Mouse (Mus musculus): ENCODE measurements at regions not wholly inside any gene's neighbourhood (a gene's known extent, or its start where the extent isn't known, plus 50 kb on each side); places are given as distances from the start of the nearest gene placed in this dataset.

- 24% methylated on average over 5 of the region's 5 CpGs for WGBS
- TF ChIP-seq CTCF (IDR thresholded peaks at IDR 0.05; ENCODE audit: insufficient read depth, low read length) (no peak), POLR2A (IDR thresholded peaks at IDR 0.05; ENCODE audit: borderline replicate concordance, extremely low read depth, low read depth, low read length) (no peak)
- Histone ChIP-seq H3K4me1 (ENCODE audit: control insufficient read depth, insufficient read depth, low read length) (peaks cover 5% of the 10 kb centered on the region), H3K4me3 (replicated peaks; ENCODE audit: extremely low read depth, low read depth, low read length) (no peak overlapping the region)
- no peak for DNase-seq
Measured at GRCm38 (mm10) chr19:21173896-21174483, 98.1 kb upstream of the Zfand5 start.

GRCm38 (mm10) chr19:21171191-21171590 is 100.9 kb upstream of the Zfand5 start:
- peaks cover 5% of the 10 kb centered on the region for H3K4me1 ChIP-seq (ENCODE audit: control insufficient read depth, insufficient read depth, low read length)
- no peak for TF ChIP-seq POLR2A (IDR thresholded peaks at IDR 0.05; ENCODE audit: borderline replicate concordance, extremely low read depth, low read depth, low read length)
- no peak for TF ChIP-seq CTCF (IDR thresholded peaks at IDR 0.05; ENCODE audit: insufficient read depth, low read length)
- no peak for DNase-seq
- H3K4me3 ChIP-seq (replicated peaks; ENCODE audit: extremely low read depth, low read depth, low read length) = no peak overlapping the region
- 36% methylated on average over 2 of the region's 2 CpGs for WGBS

- peaks cover 5% of the 10 kb centered on the region for H3K4me1 ChIP-seq (ENCODE audit: control insufficient read depth, insufficient read depth, low read length)
- no peak for DNase-seq
- WGBS = 23% methylated on average over 2 of the region's 2 CpGs
- H3K4me3 ChIP-seq (replicated peaks; ENCODE audit: extremely low read depth, low read depth, low read length) = no peak overlapping the region
- no peak for TF ChIP-seq CTCF (IDR thresholded peaks at IDR 0.05; ENCODE audit: insufficient read depth, low read length)
- no peak for TF ChIP-seq POLR2A (IDR thresholded peaks at IDR 0.05; ENCODE audit: borderline replicate concordance, extremely low read depth, low read depth, low read length)
Measured at GRCm38 (mm10) chr19:21170785-21171184, 101.3 kb upstream of the Zfand5 start.

GRCm38 (mm10) chr19:21166939-21167338 is 105.1 kb upstream of the Zfand5 start:
- no peak for DNase-seq
- Histone ChIP-seq H3K4me3 (replicated peaks; ENCODE audit: extremely low read depth, low read depth, low read length) (no peak overlapping the region), H3K4me1 (ENCODE audit: control insufficient read depth, insufficient read depth, low read length) (no peaks in the 10 kb centered on the region)
- 57% methylated on average over 4 of the region's 4 CpGs for WGBS
- TF ChIP-seq CTCF (IDR thresholded peaks at IDR 0.05; ENCODE audit: insufficient read depth, low read length) (no peak), POLR2A (IDR thresholded peaks at IDR 0.05; ENCODE audit: borderline replicate concordance, extremely low read depth, low read depth, low read length) (no peak)

GRCm38 (mm10) chr19:21166465-21166860 is 105.6 kb upstream of the Zfand5 start:
- Histone ChIP-seq H3K4me3 (replicated peaks; ENCODE audit: extremely low read depth, low read depth, low read length) (no peak overlapping the region), H3K4me1 (ENCODE audit: control insufficient read depth, insufficient read depth, low read length) (no peaks in the 10 kb centered on the region)
- DNase-seq = no peak
- no peak for TF ChIP-seq POLR2A (IDR thresholded peaks at IDR 0.05; ENCODE audit: borderline replicate concordance, extremely low read depth, low read depth, low read length)
- no peak for TF ChIP-seq CTCF (IDR thresholded peaks at IDR 0.05; ENCODE audit: insufficient read depth, low read length)
- WGBS = 64% methylated on average over 5 of the region's 5 CpGs

GRCm38 (mm10) chr19:21165763-21166464 is 106.2 kb upstream of the Zfand5 start:
- Histone ChIP-seq H3K4me1 (ENCODE audit: control insufficient read depth, insufficient read depth, low read length) (no peaks in the 10 kb centered on the region), H3K4me3 (replicated peaks; ENCODE audit: extremely low read depth, low read depth, low read length) (no peak overlapping the region)
- DNase-seq = no peak
- 51% methylated on average over 10 of the region's 10 CpGs for WGBS
- no peak for TF ChIP-seq CTCF (IDR thresholded peaks at IDR 0.05; ENCODE audit: insufficient read depth, low read length)
- no peak for TF ChIP-seq POLR2A (IDR thresholded peaks at IDR 0.05; ENCODE audit: borderline replicate concordance, extremely low read depth, low read depth, low read length)

GRCm38 (mm10) chr19:21163978-21164377 is 108.1 kb upstream of the Zfand5 start:
- DNase-seq = no peak
- no peak overlapping the region for H3K4me3 ChIP-seq (replicated peaks; ENCODE audit: extremely low read depth, low read depth, low read length)
- WGBS = 83% methylated on average over 2 of the region's 2 CpGs
- H3K4me1 ChIP-seq (ENCODE audit: control insufficient read depth, insufficient read depth, low read length) = no peaks in the 10 kb centered on the region
- TF ChIP-seq CTCF (IDR thresholded peaks at IDR 0.05; ENCODE audit: insufficient read depth, low read length) = no peak
- no peak for TF ChIP-seq POLR2A (IDR thresholded peaks at IDR 0.05; ENCODE audit: borderline replicate concordance, extremely low read depth, low read depth, low read length)

- Histone ChIP-seq H3K4me3 (replicated peaks; ENCODE audit: extremely low read depth, low read depth, low read length) (no peak overlapping the region), H3K4me1 (ENCODE audit: control insufficient read depth, insufficient read depth, low read length) (no peaks in the 10 kb centered on the region)
- no peak for DNase-seq
- WGBS = 48% methylated on average over 4 of the region's 4 CpGs
- TF ChIP-seq POLR2A (IDR thresholded peaks at IDR 0.05; ENCODE audit: borderline replicate concordance, extremely low read depth, low read depth, low read length) (no peak), CTCF (IDR thresholded peaks at IDR 0.05; ENCODE audit: insufficient read depth, low read length) (no peak)
Measured at GRCm38 (mm10) chr19:21160946-21161345, 111.1 kb upstream of the Zfand5 start.

GRCm38 (mm10) chr19:21159189-21160137 is 112.6 kb upstream of the Zfand5 start:
- TF ChIP-seq CTCF (IDR thresholded peaks at IDR 0.05; ENCODE audit: insufficient read depth, low read length) = no peak
- TF ChIP-seq POLR2A (IDR thresholded peaks at IDR 0.05; ENCODE audit: borderline replicate concordance, extremely low read depth, low read depth, low read length) = no peak
- no peak for DNase-seq
- Histone ChIP-seq H3K4me3 (replicated peaks; ENCODE audit: extremely low read depth, low read depth, low read length) (no peak overlapping the region), H3K4me1 (ENCODE audit: control insufficient read depth, insufficient read depth, low read length) (no peaks in the 10 kb centered on the region)
- 78% methylated on average over 8 of the region's 8 CpGs for WGBS

Measured in lung, adult 2 months (tissue).